Comparison of ENCODE assay signal across 8 mouse cellular contexts in genomic region chr11:6388126-6388725, GRCm38 (mm10). TPM values are rescaled to one million over a fixed set of nuclear protein-coding genes. Genes with fewer than 3 reads are reported as not detected.
A peak's percentile ranks its signal among the peaks of the same experiment; 100 is the strongest.
DNase-seq lines count a peak whose midpoint lies in the region; ATAC-seq lines count a peak whose summit lies in the region.

No protein-coding gene starts in this region.

- H3K4me1 ChIP-seq in heart, embryonic 14.5 days (ENCODE audit: control insufficient read depth in 2 of 2, insufficient read depth in 2 of 2, low read length in 2 of 2), result peaks cover 3 to 11% of the 10 kb centered on the region in 2 experiments; a peak in 3 of 4 replicates
- peaks cover 32% of the 10 kb centered on the region for H3K4me1 ChIP-seq in hindbrain, embryonic 10.5 days (replicated peaks)
- H3K4me1 ChIP-seq in midbrain, embryonic 11.5 days (ENCODE audit: control insufficient read depth, insufficient read depth, low read length), result peaks cover 14% of the 10 kb centered on the region

- intact Hi-C loops in heart, postnatal 25 days (cut with DNase I), result no loop called here

- peak overlapping the region; percentile 76 to 87; a peak in 2 of 4 replicates for H3K4me3 ChIP-seq in heart, embryonic 14.5 days (ENCODE audit: control insufficient read depth in 1 of 2, insufficient read depth in 1 of 2, low read depth in 1 of 2, low read length in 2 of 2)
- peak overlapping the region; percentile 96 for H3K4me3 ChIP-seq in hindbrain, embryonic 10.5 days
- no peak overlapping the region; the same call in 1 of the 2 replicates for H3K4me3 ChIP-seq in midbrain, embryonic 11.5 days (ENCODE audit: low read depth, low read length)

- peak overlapping the region; percentile 93; the same call in 1 of the 2 replicates for H3K9ac ChIP-seq in heart, embryonic 14.5 days (ENCODE audit: low read length)
- peak overlapping the region; percentile 97; the same call in 1 of the 2 replicates for H3K9ac ChIP-seq in midbrain, embryonic 11.5 days (ENCODE audit: low read length)

- H3K27me3 ChIP-seq in heart, embryonic 14.5 days (ENCODE audit: control insufficient read depth, insufficient read depth, low read length), result no peaks in the 10 kb centered on the region
- no peaks in the 10 kb centered on the region for H3K27me3 ChIP-seq in hindbrain, embryonic 10.5 days (ENCODE audit: insufficient read depth, poor library complexity, severe bottlenecking)
- no peaks in the 10 kb centered on the region for H3K27me3 ChIP-seq in midbrain, embryonic 11.5 days (ENCODE audit: control insufficient read depth, insufficient read depth, low read length)

- peak overlapping the region; percentile 88 to 95 for H3K27ac ChIP-seq in heart, embryonic 14.5 days (replicated peaks in 1 of 2; ENCODE audit: control insufficient read depth in 1 of 2, insufficient read depth in 1 of 2, low read depth in 2 of 2, low read length in 2 of 2)
- H3K27ac ChIP-seq in hindbrain, embryonic 10.5 days, result peak overlapping the region; percentile 96
- peak overlapping the region; percentile 93 for H3K27ac ChIP-seq in midbrain, embryonic 11.5 days (ENCODE audit: low read depth, low read length)

- no peaks in the 10 kb centered on the region for H3K9me3 ChIP-seq in heart, embryonic 14.5 days (ENCODE audit: control insufficient read depth, low read length)
- no peaks in the 10 kb centered on the region for H3K9me3 ChIP-seq in hindbrain, embryonic 10.5 days
- H3K9me3 ChIP-seq in midbrain, embryonic 11.5 days (ENCODE audit: control insufficient read depth, low read length), result no peaks in the 10 kb centered on the region

- peak overlapping the region; percentile 90 for H3K4me2 ChIP-seq in heart, embryonic 14.5 days (ENCODE audit: low read length)
- H3K4me2 ChIP-seq in midbrain, embryonic 11.5 days, result no peak overlapping the region

- 90% methylated on average over 6 of the region's 6 CpGs for WGBS in heart, embryonic 14.5 days
- WGBS in hindbrain, embryonic 10.5 days, result 90% methylated on average over 6 of the region's 6 CpGs
- WGBS in midbrain, embryonic 11.5 days, result 87% methylated on average over 6 of the region's 6 CpGs

- no peak for ATAC-seq in heart, embryonic 14.5 days (ENCODE audit: insufficient number of reproducible peaks, insufficient read depth, low FRiP score, low read depth)
- no peak for ATAC-seq in midbrain, embryonic 11.5 days (ENCODE audit: low FRiP score)
- ATAC-seq in megakaryocyte progenitor cell, adult 5-6 weeks (replicated peaks; ENCODE audit: poor library complexity), result no peak
- no peak for ATAC-seq in erythroid progenitor cell, adult 5-6 weeks (replicated peaks; ENCODE audit: low FRiP score, poor library complexity, severe bottlenecking)

- peaks cover 7% of the 10 kb centered on the region; the same call in 1 of the 2 replicates for H3K36me3 ChIP-seq in heart, embryonic 14.5 days (ENCODE audit: control insufficient read depth, insufficient read depth, low read length)
- H3K36me3 ChIP-seq in hindbrain, embryonic 10.5 days, result peaks cover 27% of the 10 kb centered on the region
- peaks cover 3% of the 10 kb centered on the region; the same call in 1 of the 2 replicates for H3K36me3 ChIP-seq in midbrain, embryonic 11.5 days (ENCODE audit: control insufficient read depth, insufficient read depth, low read length)

- DNase-seq in heart, postnatal 25 days (ENCODE audit: low spot score), result no peak
- DNase-seq in R1 (ENCODE audit: low read depth, low spot score), result peak; percentile 56
- DNase-seq in hindbrain, embryonic 10.5 days (ENCODE audit: low spot score), result no peak
- DNase-seq in midbrain, embryonic 11.5 days (ENCODE audit: low spot score, missing footprints), result no peak
- DNase-seq in right cerebral cortex, postnatal 25 days, result no peak

RNA-seq across cellular contexts. Expression of gene Zmiz2, which starts 0.6 kb away (rescaled TPM):
- polyA plus RNA-seq in heart, embryonic 14.5 days (2014; fragmentation: Nextera tagmentation; extraction: Ambion mirVana), result 8.2 and 9.1 TPM in 2 replicates
- total RNA-seq in heart, postnatal 25 days (2021), result 10 to 100 TPM; 38.5 to 39.0 TPM
- polyA plus RNA-seq in hindbrain, embryonic 10.5 days (2016; fragmentation: Nextera tagmentation; extraction: Ambion mirVana), result 15.6 and 19.0 TPM in 2 replicates
- 13.3 and 16.4 TPM in 2 replicates for polyA plus RNA-seq in midbrain, embryonic 11.5 days (2014; fragmentation: Nextera tagmentation; extraction: Ambion mirVana)
- total RNA-seq in megakaryocyte progenitor cell, adult 5-6 weeks (2015), result 40.9 and 42.0 TPM in 2 replicates
- 8.2 and 11.9 TPM in 2 replicates for total RNA-seq in megakaryocyte progenitor cell, adult 5-6 weeks (2017)
- total RNA-seq in erythroid progenitor cell, adult 5-6 weeks (2015; ENCODE audit: low replicate concordance), result 16.6 and 17.6 TPM in 2 replicates
- total RNA-seq in erythroid progenitor cell, adult 5-6 weeks (2017; ENCODE audit: low replicate concordance), result 5.1 and 7.8 TPM in 2 replicates

RNA-seq across cellular contexts. Expression of gene Ppia, which starts 27.0 kb away (rescaled TPM):
- polyA plus RNA-seq in heart, embryonic 14.5 days (2014; fragmentation: Nextera tagmentation; extraction: Ambion mirVana), result 4,253 and 4,441 TPM in 2 replicates
- 100 to 1,000 TPM; 316 to 357 TPM for total RNA-seq in heart, postnatal 25 days (2021)
- 5,657 and 6,044 TPM in 2 replicates for polyA plus RNA-seq in hindbrain, embryonic 10.5 days (2016; fragmentation: Nextera tagmentation; extraction: Ambion mirVana)
- polyA plus RNA-seq in midbrain, embryonic 11.5 days (2014; fragmentation: Nextera tagmentation; extraction: Ambion mirVana), result 5,393 and 5,428 TPM in 2 replicates
- total RNA-seq in megakaryocyte progenitor cell, adult 5-6 weeks (2015), result 5,512 and 5,729 TPM in 2 replicates
- 1,825 and 2,581 TPM in 2 replicates for total RNA-seq in megakaryocyte progenitor cell, adult 5-6 weeks (2017)
- 1,149 and 1,152 TPM in 2 replicates for total RNA-seq in erythroid progenitor cell, adult 5-6 weeks (2015; ENCODE audit: low replicate concordance)
- total RNA-seq in erythroid progenitor cell, adult 5-6 weeks (2017; ENCODE audit: low replicate concordance), result 288 and 328 TPM in 2 replicates

RNA-seq across cellular contexts. Expression of gene H2afv, which starts 56.0 kb away (rescaled TPM):
- polyA plus RNA-seq in heart, embryonic 14.5 days (2014; fragmentation: Nextera tagmentation; extraction: Ambion mirVana), result 377 and 424 TPM in 2 replicates
- 10 to 100 TPM; 67.7 to 69.4 TPM for total RNA-seq in heart, postnatal 25 days (2021)
- polyA plus RNA-seq in hindbrain, embryonic 10.5 days (2016; fragmentation: Nextera tagmentation; extraction: Ambion mirVana), result 881 and 962 TPM in 2 replicates
- polyA plus RNA-seq in midbrain, embryonic 11.5 days (2014; fragmentation: Nextera tagmentation; extraction: Ambion mirVana), result 966 and 1,015 TPM in 2 replicates
- total RNA-seq in megakaryocyte progenitor cell, adult 5-6 weeks (2015), result 174 and 176 TPM in 2 replicates
- 134 and 144 TPM in 2 replicates for total RNA-seq in megakaryocyte progenitor cell, adult 5-6 weeks (2017)
- total RNA-seq in erythroid progenitor cell, adult 5-6 weeks (2015; ENCODE audit: low replicate concordance), result 180 and 209 TPM in 2 replicates
- 100 and 160 TPM in 2 replicates for total RNA-seq in erythroid progenitor cell, adult 5-6 weeks (2017; ENCODE audit: low replicate concordance)
